Mouse (Mus musculus): ENCODE data around the gene Camta1. TPM values are rescaled to one million over a fixed set of nuclear protein-coding genes. Genes with fewer than 3 reads are reported as not detected.

Camta1 gene
- polyA plus RNA-seq, 1 experiment: 7.7 TPM

GRCm38 (mm10) chr4:151171117-151171516, 690.6 kb downstream of the Camta1 start:
- TF ChIP-seq POLR2A (IDR thresholded peaks at IDR 0.05; ENCODE audit: low read depth, low read length) (no peak), CTCF (conservative IDR thresholded peaks at IDR 0.05; ENCODE audit: insufficient read depth, insufficient read length, low read depth, low read length) (no peak)
- DNase-seq: no peak
- H3K27me3 ChIP-seq (replicated peaks; ENCODE audit: control insufficient read depth, insufficient read depth, low read length): no peaks in the 10 kb centered on the region
- H3K27ac ChIP-seq (ENCODE audit: insufficient read depth, low read depth, low read length): no peak overlapping the region
- no peaks in the 10 kb centered on the region for H3K4me1 ChIP-seq (ENCODE audit: control insufficient read depth, insufficient read depth, low read length)
- H3K36me3 ChIP-seq (ENCODE audit: control insufficient read depth, insufficient read depth, low read length): no peaks in the 10 kb centered on the region
- H3K4me3 ChIP-seq (ENCODE audit: insufficient read depth, low read depth, low read length): no peak overlapping the region
- WGBS: 72% methylated on average over 3 of the region's 3 CpGs

- Histone ChIP-seq H3K4me3 (ENCODE audit: insufficient read depth, low read depth, low read length) (no peak overlapping the region), H3K27me3 (replicated peaks; ENCODE audit: control insufficient read depth, insufficient read depth, low read length) (no peaks in the 10 kb centered on the region), H3K4me1 (ENCODE audit: control insufficient read depth, insufficient read depth, low read length) (no peaks in the 10 kb centered on the region), H3K27ac (ENCODE audit: insufficient read depth, low read depth, low read length) (no peak overlapping the region), H3K36me3 (ENCODE audit: control insufficient read depth, insufficient read depth, low read length) (no peaks in the 10 kb centered on the region)
- TF ChIP-seq CTCF (conservative IDR thresholded peaks at IDR 0.05; ENCODE audit: insufficient read depth, insufficient read length, low read depth, low read length): no peak
- no peak for TF ChIP-seq POLR2A (IDR thresholded peaks at IDR 0.05; ENCODE audit: low read depth, low read length)
- 16% methylated on average over 18 of the region's 18 CpGs for WGBS
- no peak for DNase-seq
Measured at GRCm38 (mm10) chr4:151170658-151171057, 691.0 kb downstream of the Camta1 start.

DNA sequence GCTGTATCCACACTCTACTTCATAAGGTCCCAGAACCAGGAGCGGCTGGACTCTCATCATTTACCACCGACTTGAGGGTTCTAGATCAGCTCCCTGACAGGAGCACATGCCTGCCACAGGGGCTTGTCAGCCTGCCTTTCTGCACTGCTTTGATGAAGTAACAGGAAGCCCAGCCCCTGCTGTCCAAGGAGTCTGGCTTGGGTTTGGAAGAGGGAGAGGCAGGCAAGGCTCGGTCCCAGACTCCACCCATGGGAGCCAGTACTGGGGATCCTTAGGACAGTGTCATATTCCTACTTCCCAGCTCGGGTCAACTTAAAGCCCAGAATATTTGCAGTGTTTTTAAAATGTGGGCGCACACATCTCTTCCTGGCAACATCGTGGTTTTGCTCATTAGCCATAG, 694.7 kb downstream of the Camta1 start:
- no peaks in the 10 kb centered on the region for H3K27me3 ChIP-seq (replicated peaks; ENCODE audit: control insufficient read depth, insufficient read depth, low read length)
- H3K27ac ChIP-seq (ENCODE audit: insufficient read depth, low read depth, low read length): no peak overlapping the region
- TF ChIP-seq POLR2A (IDR thresholded peaks at IDR 0.05; ENCODE audit: low read depth, low read length) (no peak), CTCF (conservative IDR thresholded peaks at IDR 0.05; ENCODE audit: insufficient read depth, insufficient read length, low read depth, low read length) (no peak)
- H3K4me1 ChIP-seq (ENCODE audit: control insufficient read depth, insufficient read depth, low read length): no peaks in the 10 kb centered on the region
- no peak overlapping the region for H3K4me3 ChIP-seq (ENCODE audit: insufficient read depth, low read depth, low read length)
- 79% methylated on average over 6 of the region's 6 CpGs for whole genome bisulfite sequencing
- no peaks in the 10 kb centered on the region for H3K36me3 ChIP-seq (ENCODE audit: control insufficient read depth, insufficient read depth, low read length)
- no peak for DNase-seq

GRCm38 (mm10) chr4:151165539-151165938, 696.1 kb downstream of the Camta1 start:
- TF ChIP-seq POLR2A (IDR thresholded peaks at IDR 0.05; ENCODE audit: low read depth, low read length) (no peak), CTCF (conservative IDR thresholded peaks at IDR 0.05; ENCODE audit: insufficient read depth, insufficient read length, low read depth, low read length) (no peak)
- no peaks in the 10 kb centered on the region for H3K36me3 ChIP-seq (ENCODE audit: control insufficient read depth, insufficient read depth, low read length)
- H3K4me1 ChIP-seq (ENCODE audit: control insufficient read depth, insufficient read depth, low read length): no peaks in the 10 kb centered on the region
- WGBS: 4% methylated on average over 10 of the region's 10 CpGs
- no peak overlapping the region for H3K27ac ChIP-seq (ENCODE audit: insufficient read depth, low read depth, low read length)
- H3K4me3 ChIP-seq (ENCODE audit: insufficient read depth, low read depth, low read length): no peak overlapping the region
- H3K27me3 ChIP-seq (replicated peaks; ENCODE audit: control insufficient read depth, insufficient read depth, low read length): no peaks in the 10 kb centered on the region
- peak; percentile 90 for DNase-seq

DNA sequence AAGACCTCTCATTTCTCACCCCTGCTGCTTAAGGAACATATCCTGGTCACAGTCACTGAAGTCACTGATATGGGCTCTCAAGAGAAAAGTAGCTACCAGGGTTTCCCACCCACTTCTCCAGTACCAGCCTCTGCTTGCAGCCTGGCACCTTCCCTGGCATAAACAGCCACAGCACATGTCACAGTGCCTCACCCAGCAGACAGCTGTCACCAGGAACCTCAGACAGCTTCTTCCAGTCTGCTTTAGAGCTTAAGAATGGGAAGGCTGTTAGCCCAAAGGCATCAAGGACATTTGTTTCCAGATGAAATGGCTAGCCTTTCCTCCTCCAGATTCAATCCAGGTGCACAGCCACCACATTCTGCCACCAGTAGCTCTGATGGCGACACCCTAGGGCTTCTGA, 697.4 kb downstream of the Camta1 start:
- TF ChIP-seq POLR2A (IDR thresholded peaks at IDR 0.05; ENCODE audit: low read depth, low read length): no peak
- no peak for TF ChIP-seq CTCF (conservative IDR thresholded peaks at IDR 0.05; ENCODE audit: insufficient read depth, insufficient read length, low read depth, low read length)
- WGBS: 85% methylated on average over 1 of the region's 1 CpGs
- H3K4me1 ChIP-seq (ENCODE audit: control insufficient read depth, insufficient read depth, low read length): no peaks in the 10 kb centered on the region
- DNase-seq: no peak
- H3K4me3 ChIP-seq (ENCODE audit: insufficient read depth, low read depth, low read length): no peak overlapping the region
- no peak overlapping the region for H3K27ac ChIP-seq (ENCODE audit: insufficient read depth, low read depth, low read length)
- no peaks in the 10 kb centered on the region for H3K36me3 ChIP-seq (ENCODE audit: control insufficient read depth, insufficient read depth, low read length)
- H3K27me3 ChIP-seq (replicated peaks; ENCODE audit: control insufficient read depth, insufficient read depth, low read length): no peaks in the 10 kb centered on the region

DNA sequence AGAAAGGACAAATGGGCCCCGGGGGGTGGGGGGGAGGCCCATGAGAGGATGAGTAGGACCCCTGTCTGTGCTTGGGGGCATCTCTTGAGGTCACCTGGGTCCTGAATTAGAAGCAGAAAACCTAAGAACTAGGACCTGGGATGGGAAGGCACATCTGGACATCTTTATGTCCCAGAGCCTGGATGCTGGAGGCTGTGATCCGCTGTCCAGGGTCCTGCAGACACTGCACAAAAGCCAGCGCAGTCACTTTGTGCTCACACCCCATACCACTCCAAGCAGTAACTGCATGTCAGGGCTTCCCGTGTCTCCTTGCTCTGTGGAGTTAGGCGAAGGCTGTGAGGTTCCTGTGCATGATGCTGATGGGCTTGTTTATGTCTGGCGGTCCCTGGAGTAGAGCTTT, 699.8 kb downstream of the Camta1 start:
- WGBS: 42% methylated on average over 6 of the region's 6 CpGs
- no peak for DNase-seq
- H3K4me1 ChIP-seq (ENCODE audit: control insufficient read depth, insufficient read depth, low read length): no peaks in the 10 kb centered on the region

GRCm38 (mm10) chr4:151160932-151161331, 700.7 kb downstream of the Camta1 start:
- DNase-seq: no peak
- TF ChIP-seq CTCF (conservative IDR thresholded peaks at IDR 0.05; ENCODE audit: insufficient read depth, insufficient read length, low read depth, low read length) (no peak), POLR2A (IDR thresholded peaks at IDR 0.05; ENCODE audit: low read depth, low read length) (no peak)
- no peak overlapping the region for H3K27ac ChIP-seq (ENCODE audit: insufficient read depth, low read depth, low read length)
- no peak overlapping the region for H3K4me3 ChIP-seq (ENCODE audit: insufficient read depth, low read depth, low read length)
- no peaks in the 10 kb centered on the region for H3K36me3 ChIP-seq (ENCODE audit: control insufficient read depth, insufficient read depth, low read length)
- WGBS: 63% methylated on average over 4 of the region's 4 CpGs
- no peaks in the 10 kb centered on the region for H3K27me3 ChIP-seq (replicated peaks; ENCODE audit: control insufficient read depth, insufficient read depth, low read length)
- H3K4me1 ChIP-seq (ENCODE audit: control insufficient read depth, insufficient read depth, low read length): no peaks in the 10 kb centered on the region

More for the DNA sequence above, 699.8 kb downstream of the Camta1 start:
- Histone ChIP-seq H3K36me3 (ENCODE audit: control insufficient read depth, insufficient read depth, low read length) (no peaks in the 10 kb centered on the region), H3K4me3 (ENCODE audit: insufficient read depth, low read depth, low read length) (no peak overlapping the region), H3K27me3 (replicated peaks; ENCODE audit: control insufficient read depth, insufficient read depth, low read length) (no peaks in the 10 kb centered on the region), H3K27ac (ENCODE audit: insufficient read depth, low read depth, low read length) (no peak overlapping the region)
- TF ChIP-seq POLR2A (IDR thresholded peaks at IDR 0.05; ENCODE audit: low read depth, low read length) (no peak), CTCF (conservative IDR thresholded peaks at IDR 0.05; ENCODE audit: insufficient read depth, insufficient read length, low read depth, low read length) (no peak)

- Histone ChIP-seq H3K4me1 (ENCODE audit: control insufficient read depth, insufficient read depth, low read length) (no peaks in the 10 kb centered on the region), H3K4me3 (ENCODE audit: insufficient read depth, low read depth, low read length) (no peak overlapping the region), H3K27ac (ENCODE audit: insufficient read depth, low read depth, low read length) (no peak overlapping the region), H3K27me3 (replicated peaks; ENCODE audit: control insufficient read depth, insufficient read depth, low read length) (no peaks in the 10 kb centered on the region), H3K36me3 (ENCODE audit: control insufficient read depth, insufficient read depth, low read length) (no peaks in the 10 kb centered on the region)
- 70% methylated on average over 8 of the region's 8 CpGs for whole genome bisulfite sequencing
- TF ChIP-seq POLR2A (IDR thresholded peaks at IDR 0.05; ENCODE audit: low read depth, low read length) (no peak), CTCF (conservative IDR thresholded peaks at IDR 0.05; ENCODE audit: insufficient read depth, insufficient read length, low read depth, low read length) (no peak)
- no peak for DNase-seq
Measured at GRCm38 (mm10) chr4:151160476-151160875, 701.2 kb downstream of the Camta1 start.
